Mouse (Mus musculus) cerebellum, adult 18-20 months (tissue): ENCODE measurements around the gene Letmd1.

Experiments
- DNase-seq, 2 experiments: peaks; one replicate each; pipeline ENCODE4 v3.0.0; 2021

Letmd1 gene

DNA sequence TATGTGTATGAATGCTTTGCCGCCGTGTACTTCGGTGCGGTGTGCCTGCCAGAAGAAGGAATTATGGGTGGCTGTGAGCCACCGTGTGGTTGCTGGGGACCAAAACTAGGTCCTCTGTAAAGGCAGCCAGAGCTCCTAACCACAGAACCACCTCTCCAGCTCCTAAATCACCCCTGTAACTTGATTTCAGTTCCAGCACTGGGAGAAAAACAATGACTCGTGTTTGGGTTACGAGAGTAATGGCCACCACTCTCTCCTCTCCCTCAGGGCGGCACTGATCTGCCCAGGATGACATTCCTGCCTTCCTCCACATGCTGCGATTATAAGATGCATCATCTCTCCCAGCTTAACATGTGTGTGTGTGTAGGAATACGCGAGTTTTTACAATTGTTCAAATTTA lies 41.2 kb downstream of the Letmd1 start:
- DNase-seq = no peak

GRCm38 (mm10) chr15:100513387-100513786 lies 44.6 kb downstream of the Letmd1 start:
- DNase-seq = no peak

- no peak for DNase-seq
Observed at GRCm38 (mm10) chr15:100515121-100515520, 46.3 kb downstream of the Letmd1 start.

DNA sequence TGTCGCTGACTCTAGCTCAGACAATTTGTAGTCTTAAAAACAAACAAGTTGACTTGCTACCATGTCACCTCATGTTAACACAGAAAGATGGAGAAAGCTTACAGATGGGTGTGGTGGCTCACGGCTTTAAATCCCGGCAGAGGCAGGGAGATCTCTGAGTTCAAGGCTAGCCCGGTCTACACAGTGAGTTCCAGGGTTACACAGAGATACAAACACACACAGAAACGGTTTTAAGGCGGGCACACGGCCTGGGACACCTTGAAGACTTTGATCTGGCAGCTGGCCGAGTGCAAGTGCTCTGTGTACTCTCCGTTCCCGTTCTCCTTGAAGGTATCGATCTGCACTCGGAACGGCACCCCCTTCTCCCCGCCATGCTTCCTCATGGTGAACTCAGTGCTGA lies 51.5 kb downstream of the Letmd1 start:
- DNase-seq = no peak

GRCm38 (mm10) chr15:100525405-100525804 lies 56.6 kb downstream of the Letmd1 start:
- no peak for DNase-seq

- no peak for DNase-seq
Observed at GRCm38 (mm10) chr15:100527900-100528299, 59.1 kb downstream of the Letmd1 start.
